Mouse (Mus musculus) small intestine, adult 2 months (tissue): ENCODE measurements around the gene Tymp.

Source experiments
- CTCF ChIP-seq: fragments of 200-500 bp; IDR thresholded peaks from 2 replicates; pipeline ENCODE4 v1.5.1; 2012; ENCODE audit warnings: low read depth, mild to moderate bottlenecking, control low read depth, inconsistent platforms, low read length, moderate library complexity, mixed read lengths; ENCODE audit not compliant: insufficient replicate concordance, insufficient read length; ENCODE audit errors: extremely low read depth
- POLR2A ChIP-seq: fragments of 200-500 bp; IDR thresholded peaks from 2 replicates; pipeline ENCODE4 v1.6.1; 2012; ENCODE audit warnings: low read depth, mild to moderate bottlenecking, control low read depth, inconsistent platforms, low read length, moderate library complexity

- TF ChIP-seq CTCF (no peak), POLR2A (no peak; the same call in none of the 2 replicates)
Measured at GRCm38 (mm10) chr15:89355241-89356187, 21.3 kb downstream of the Tymp start, which contains the start of the genes Lmf2 and Ncaph2.
